Mouse (Mus musculus) myocyte (in vitro differentiated cells): Measurements from ENCODE around the gene Mast4. TPM values are rescaled to one million over a fixed set of nuclear protein-coding genes. Genes with fewer than 3 reads are reported as not detected.

Source experiments
- H3K27me3 ChIP-seq: one replicate; pipeline ENCODE4 v1.6.1; 2011; ENCODE audit not compliant: control insufficient read depth, insufficient read depth, insufficient read length
- H3K36me3 ChIP-seq: one replicate; pipeline ENCODE4 v1.6.1; 2011; ENCODE audit not compliant: control insufficient read depth, insufficient read depth
- H3K4me2 ChIP-seq: one replicate; pipeline ENCODE4 v1.6.1; 2011; ENCODE audit warnings: low read depth, control low read depth
- H3K4me3 ChIP-seq: one replicate; pipeline ENCODE4 v1.5.1; 2011; ENCODE audit warnings: mild to moderate bottlenecking, control low read depth, moderate library complexity
- H3K79me2 ChIP-seq: one replicate; pipeline ENCODE4 v1.6.1; 2011; ENCODE audit not compliant: control insufficient read depth, insufficient read depth
- H3ac ChIP-seq: one replicate; pipeline ENCODE4 v1.6.1; 2011; ENCODE audit not compliant: control insufficient read depth, insufficient read length
- CEBPB ChIP-seq: IDR thresholded peaks from 2 replicates; pipeline ENCODE4 v1.6.1; 2011; ENCODE audit warnings: mild to moderate bottlenecking, moderate library complexity; ENCODE audit not compliant: poor library complexity, insufficient read depth, severe bottlenecking
- E2F4 ChIP-seq: IDR thresholded peaks from one replicate; pipeline ENCODE4 v1.6.1; 2011; ENCODE audit warnings: mild to moderate bottlenecking, control low read depth, moderate library complexity; ENCODE audit not compliant: insufficient read depth
- MAX ChIP-seq: IDR thresholded peaks from one replicate; pipeline ENCODE4 v1.6.1; 2011; ENCODE audit warnings: low read depth, mild to moderate bottlenecking, control low read depth
- MYOD1 ChIP-seq, 3 experiments: IDR thresholded peaks; one replicate each; pipeline ENCODE4 v1.6.1; 2011; ENCODE audit warnings: control low read depth in 2 of 3, low read depth in 2 of 3, mild to moderate bottlenecking in 2 of 3, moderate library complexity in 1 of 3; ENCODE audit not compliant: insufficient read length in 2 of 3, control insufficient read depth in 1 of 3
- MYOG ChIP-seq, 3 experiments: IDR thresholded peaks; one replicate each; pipeline ENCODE4 v1.6.1; 2011; ENCODE audit warnings: control low read depth in 2 of 3, low read depth in 2 of 3, mild to moderate bottlenecking in 2 of 3; ENCODE audit not compliant: insufficient read length in 2 of 3, control insufficient read depth in 1 of 3, insufficient read depth in 1 of 3
- POLR2A ChIP-seq: IDR thresholded peaks from one replicate; pipeline ENCODE4 v1.6.1; 2011; ENCODE audit warnings: low read depth, mild to moderate bottlenecking, control low read depth, moderate library complexity; ENCODE audit not compliant: insufficient read length
- POLR2AphosphoS2 ChIP-seq: IDR thresholded peaks from one replicate; pipeline ENCODE4 v1.6.1; 2011; ENCODE audit warnings: low read depth, control low read depth; ENCODE audit not compliant: insufficient read length
- REST ChIP-seq: IDR thresholded peaks from one replicate; pipeline ENCODE4 v1.6.1; 2011; ENCODE audit warnings: mild to moderate bottlenecking, control low read depth, moderate library complexity; ENCODE audit not compliant: insufficient read depth, insufficient read length
- SRF ChIP-seq: IDR thresholded peaks from one replicate; pipeline ENCODE4 v1.6.1; 2011; ENCODE audit warnings: low read depth; ENCODE audit not compliant: control insufficient read depth, insufficient read length
- TCF12 ChIP-seq: IDR thresholded peaks from one replicate; pipeline ENCODE4 v1.6.1; 2011; ENCODE audit warnings: mild to moderate bottlenecking, control low read depth; ENCODE audit not compliant: poor library complexity, insufficient read depth, severe bottlenecking
- TCF3 ChIP-seq: IDR thresholded peaks from one replicate; pipeline ENCODE4 v1.6.1; 2011; ENCODE audit warnings: low read depth, control low read depth; ENCODE audit not compliant: insufficient read length
- USF1 ChIP-seq: IDR thresholded peaks from one replicate; pipeline ENCODE4 v1.6.1; 2011; ENCODE audit warnings: low read depth, mild to moderate bottlenecking, control low read depth, moderate library complexity
- polyA plus RNA-seq: library from polyadenylated mRNA; unstranded; fragments of >200 nt; fragmentation: generic; extraction: Trizol; gene quantifications from one replicate; pipeline ENCODE4 v1.2.1, GENCODE M21; 2012; ENCODE audit warnings: missing spikeins

Mast4 gene
- polyA plus RNA-seq, 1 experiment = 15.0 TPM

- H3K79me2 ChIP-seq = no peaks in the 10 kb centered on the region
- H3K4me3 ChIP-seq = no peak overlapping the region
- H3K27me3 ChIP-seq = no peaks in the 10 kb centered on the region
- TF ChIP-seq MYOD1 (IDR thresholded peaks at IDR 0.05; ENCODE audit: control insufficient read depth in 1 of 3, insufficient read length in 2 of 3, low read depth in 2 of 3) (no peak), SRF (no peak), USF1 (no peak), MAX (no peak), TCF12 (no peak), TCF3 (no peak), POLR2A (no peak), E2F4 (no peak), REST (no peak), POLR2AphosphoS2 (no peak), MYOG (IDR thresholded peaks at IDR 0.05; ENCODE audit: control insufficient read depth in 1 of 3, insufficient read depth in 1 of 3, insufficient read length in 2 of 3, low read depth in 2 of 3) (no peak), CEBPB (no peak)
- no peak overlapping the region for H3ac ChIP-seq
- H3K36me3 ChIP-seq = peaks cover 65% of the 10 kb centered on the region
- no peak overlapping the region for H3K4me2 ChIP-seq
These were observed 555.0 kb downstream of the Mast4 start for GRCm38 (mm10) chr13:102779275-102779674.

GRCm38 (mm10) chr13:102778859-102779258 is 555.4 kb downstream of the Mast4 start:
- H3ac ChIP-seq = no peak overlapping the region
- no peaks in the 10 kb centered on the region for H3K27me3 ChIP-seq
- H3K79me2 ChIP-seq = no peaks in the 10 kb centered on the region
- peaks cover 64% of the 10 kb centered on the region for H3K36me3 ChIP-seq
- H3K4me2 ChIP-seq = no peak overlapping the region
- TF ChIP-seq MYOG (IDR thresholded peaks at IDR 0.05; ENCODE audit: control insufficient read depth in 1 of 3, insufficient read depth in 1 of 3, insufficient read length in 2 of 3, low read depth in 2 of 3) (no peak), MAX (no peak), TCF3 (no peak), SRF (no peak), MYOD1 (IDR thresholded peaks at IDR 0.05; ENCODE audit: control insufficient read depth in 1 of 3, insufficient read length in 2 of 3, low read depth in 2 of 3) (no peak), POLR2AphosphoS2 (no peak), REST (no peak), E2F4 (no peak), CEBPB (no peak), POLR2A (no peak), TCF12 (no peak), USF1 (no peak)
- H3K4me3 ChIP-seq = no peak overlapping the region

- no peak overlapping the region for H3K4me3 ChIP-seq
- TF ChIP-seq MYOD1 (IDR thresholded peaks at IDR 0.05; ENCODE audit: control insufficient read depth in 1 of 3, insufficient read length in 2 of 3, low read depth in 2 of 3) = no peak
- no peak for TF ChIP-seq MYOG (IDR thresholded peaks at IDR 0.05; ENCODE audit: control insufficient read depth in 1 of 3, insufficient read depth in 1 of 3, insufficient read length in 2 of 3, low read depth in 2 of 3)
- H3K79me2 ChIP-seq = no peaks in the 10 kb centered on the region
- no peaks in the 10 kb centered on the region for H3K27me3 ChIP-seq
- peaks cover 50% of the 10 kb centered on the region for H3K36me3 ChIP-seq
- H3ac ChIP-seq = no peak overlapping the region
- H3K4me2 ChIP-seq = no peak overlapping the region
These were observed 558.8 kb downstream of the Mast4 start for GRCm38 (mm10) chr13:102775506-102775905.

- TF ChIP-seq POLR2AphosphoS2 = no peak
- no peak for TF ChIP-seq TCF3
- TF ChIP-seq TCF12 = no peak
- no peaks in the 10 kb centered on the region for H3K79me2 ChIP-seq
- no peak overlapping the region for H3K4me3 ChIP-seq
- peaks cover 44% of the 10 kb centered on the region for H3K36me3 ChIP-seq
- no peak overlapping the region for H3K4me2 ChIP-seq
- no peak overlapping the region for H3ac ChIP-seq
- H3K27me3 ChIP-seq = no peaks in the 10 kb centered on the region
These were observed 559.5 kb downstream of the Mast4 start for GRCm38 (mm10) chr13:102774786-102775201.

- TF ChIP-seq MYOG (IDR thresholded peaks at IDR 0.05; ENCODE audit: control insufficient read depth in 1 of 3, insufficient read depth in 1 of 3, insufficient read length in 2 of 3, low read depth in 2 of 3) (no peak), CEBPB (no peak), MYOD1 (IDR thresholded peaks at IDR 0.05; ENCODE audit: control insufficient read depth in 1 of 3, insufficient read length in 2 of 3, low read depth in 2 of 3) (no peak), POLR2AphosphoS2 (no peak), MAX (no peak), TCF12 (no peak)
- H3K27me3 ChIP-seq = no peaks in the 10 kb centered on the region
- peaks cover 38% of the 10 kb centered on the region for H3K36me3 ChIP-seq
- no peak overlapping the region for H3K4me3 ChIP-seq
- H3K4me2 ChIP-seq = no peak overlapping the region
- no peak overlapping the region for H3ac ChIP-seq
- no peaks in the 10 kb centered on the region for H3K79me2 ChIP-seq
These were observed 561.1 kb downstream of the Mast4 start for GRCm38 (mm10) chr13:102773169-102773568.
